Mouse (Mus musculus): ENCODE measurements around the gene Mycbpap.

The Mycbpap gene

DNA sequence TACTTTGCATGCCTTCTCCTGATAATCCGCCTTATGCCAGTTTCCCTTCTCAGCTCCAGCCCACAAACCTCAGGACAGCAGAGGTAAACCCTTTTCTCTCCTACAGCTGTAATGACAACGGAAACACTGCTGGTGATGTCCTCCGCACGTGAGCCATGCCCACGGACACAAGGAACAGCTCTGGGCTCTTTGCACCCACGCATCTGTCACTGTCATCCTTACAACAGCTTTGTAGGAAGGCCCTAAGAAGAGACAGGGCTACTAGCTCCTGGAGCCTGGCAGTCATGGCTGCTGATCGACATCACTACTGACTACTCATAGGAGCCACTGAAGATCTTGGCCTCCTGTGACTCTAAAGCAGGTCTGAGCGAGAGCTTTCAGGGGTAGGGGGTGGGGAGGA, 11.6 kb upstream of the Mycbpap start:
- no peak for DNase-seq (ENCODE audit: low read depth, low spot score)

DNA sequence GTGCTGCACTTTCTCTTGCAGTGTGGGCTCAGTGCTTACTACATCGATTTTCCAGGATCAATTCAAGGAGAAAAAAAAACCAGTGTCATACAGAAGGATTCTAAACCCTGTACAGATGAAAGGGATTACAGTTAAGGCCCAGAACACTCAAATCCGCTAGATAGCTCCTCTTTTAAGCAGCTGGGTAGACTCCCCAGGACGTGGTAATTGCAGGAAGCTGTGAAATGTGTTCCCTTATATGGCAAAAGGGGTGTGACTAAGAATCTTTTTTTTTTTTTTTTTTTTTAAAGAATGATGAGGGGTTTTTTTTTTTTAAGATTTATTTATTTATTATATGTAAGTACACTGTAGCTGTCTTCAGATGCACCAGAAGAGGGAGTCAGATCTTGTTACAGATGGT, 7.3 kb upstream of the Mycbpap start:
- no peak for DNase-seq (ENCODE audit: low read depth, low spot score)

DNA sequence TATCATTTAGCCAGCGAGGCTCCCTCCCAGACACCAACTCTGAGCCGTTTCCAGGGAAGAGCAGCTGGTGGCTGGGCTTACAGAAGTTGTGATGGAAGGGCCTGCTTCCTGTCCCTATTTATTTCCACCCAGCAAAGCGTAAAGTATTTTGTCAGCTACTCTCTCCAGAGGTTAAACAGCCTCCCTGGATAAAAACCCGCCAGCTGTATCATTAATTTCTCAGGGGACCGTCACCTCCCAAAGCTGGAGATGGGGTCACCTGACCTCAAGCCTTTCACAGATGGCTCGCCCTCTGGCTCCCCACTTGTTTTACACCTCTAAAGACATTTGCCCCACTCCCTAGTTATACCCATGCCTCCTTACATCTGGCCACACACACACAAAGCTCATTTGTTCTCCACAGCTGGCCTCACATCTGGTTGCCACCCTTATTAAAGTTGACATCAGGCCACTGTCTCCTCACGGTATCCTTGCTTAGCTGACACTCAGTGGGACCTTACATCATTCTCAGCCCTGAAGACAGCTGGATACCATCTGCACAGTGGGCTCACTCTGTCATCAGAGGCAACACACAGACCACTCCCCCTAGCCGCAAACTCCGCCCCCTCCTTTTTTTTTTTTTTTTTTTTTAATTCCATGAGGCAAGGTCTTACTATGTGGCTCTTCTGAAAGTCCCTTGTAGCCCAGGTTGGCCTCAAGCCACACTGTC, 4.8 kb upstream of the Mycbpap start:
- peak; percentile 70 for DNase-seq (ENCODE audit: low read depth, low spot score)

DNA sequence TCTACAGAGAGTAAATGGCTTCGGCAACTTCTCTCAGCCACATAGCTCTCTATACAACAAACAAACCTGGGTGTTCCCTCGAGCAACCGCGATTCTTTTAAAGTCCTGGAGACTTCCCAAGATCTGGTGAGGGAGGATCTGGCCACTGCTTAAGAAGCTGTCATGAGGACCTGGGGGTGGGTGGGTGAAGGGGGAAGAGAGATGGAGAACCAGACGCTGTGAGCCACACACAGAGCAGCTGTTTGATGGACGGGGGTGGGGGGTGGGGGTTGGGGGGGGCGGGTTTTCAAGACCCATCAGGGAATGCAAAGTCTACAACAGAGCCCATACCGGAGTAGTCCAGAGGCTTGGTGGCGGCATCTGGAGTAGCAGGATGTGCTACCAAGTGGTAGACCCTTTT, 8.1 kb downstream of the Mycbpap start:
- no peak for DNase-seq (ENCODE audit: low read depth, low spot score)

DNA sequence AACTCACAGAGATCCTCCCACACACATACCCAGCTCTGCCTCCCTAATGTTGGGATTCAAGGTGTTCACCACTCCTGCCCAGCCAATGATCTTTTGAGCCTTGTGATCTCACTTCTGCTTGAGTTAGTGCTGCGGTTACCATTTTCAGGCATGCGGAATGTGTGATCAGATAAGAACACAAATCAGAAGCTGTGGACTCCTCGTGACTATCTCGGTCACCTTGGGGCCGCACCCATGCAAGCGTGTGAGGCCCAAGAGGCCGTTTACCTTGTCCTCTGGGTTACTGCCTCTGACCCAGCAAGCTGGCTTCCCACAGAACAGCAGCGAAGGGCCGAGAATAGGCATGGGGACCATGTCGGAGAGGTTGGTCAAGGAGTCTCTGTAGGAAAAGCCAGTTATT, 12.6 kb downstream of the Mycbpap start:
- DNase-seq (ENCODE audit: low read depth, low spot score): no peak

DNA sequence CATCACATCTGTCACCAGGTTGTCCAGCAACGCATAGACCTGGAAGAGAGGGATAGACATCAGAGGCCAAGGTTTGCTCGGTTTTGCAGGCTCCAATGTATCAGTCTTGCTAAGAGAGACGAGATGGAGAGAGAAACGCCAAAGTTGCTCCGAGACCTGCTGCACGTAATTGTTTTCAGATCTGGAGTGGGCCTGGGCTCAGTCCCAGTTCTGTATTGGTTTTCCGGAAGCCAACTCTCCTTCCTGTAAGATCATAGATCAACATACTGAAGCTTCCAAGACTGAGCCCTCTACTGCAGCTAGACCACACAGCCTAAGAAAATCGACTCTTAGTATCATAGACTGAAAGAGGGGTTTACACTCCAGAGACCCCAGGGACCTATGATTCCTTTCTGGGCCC, 20.1 kb downstream of the Mycbpap start:
- no peak for DNase-seq (ENCODE audit: low read depth, low spot score)

DNA sequence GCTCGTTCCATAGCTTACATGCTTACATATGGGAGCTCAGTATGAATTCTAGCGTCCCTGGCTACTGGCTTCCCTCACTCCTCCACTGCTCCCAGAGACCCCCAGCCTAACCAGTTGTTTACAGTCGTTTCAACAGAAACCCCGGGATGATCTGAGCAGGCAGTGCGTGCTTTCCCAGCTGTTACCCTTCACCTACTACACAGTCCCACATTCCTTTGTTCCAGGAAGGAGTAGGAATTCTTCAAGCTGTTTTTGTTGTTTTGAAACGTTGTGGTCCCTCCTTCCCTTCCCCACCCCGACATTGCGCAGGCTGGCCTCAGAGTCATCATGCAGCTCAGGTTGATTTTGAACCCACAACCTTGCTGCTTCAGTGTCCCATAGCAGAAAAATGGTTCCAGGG, 21.2 kb downstream of the Mycbpap start:
- no peak for DNase-seq (ENCODE audit: low read depth, low spot score)

DNA sequence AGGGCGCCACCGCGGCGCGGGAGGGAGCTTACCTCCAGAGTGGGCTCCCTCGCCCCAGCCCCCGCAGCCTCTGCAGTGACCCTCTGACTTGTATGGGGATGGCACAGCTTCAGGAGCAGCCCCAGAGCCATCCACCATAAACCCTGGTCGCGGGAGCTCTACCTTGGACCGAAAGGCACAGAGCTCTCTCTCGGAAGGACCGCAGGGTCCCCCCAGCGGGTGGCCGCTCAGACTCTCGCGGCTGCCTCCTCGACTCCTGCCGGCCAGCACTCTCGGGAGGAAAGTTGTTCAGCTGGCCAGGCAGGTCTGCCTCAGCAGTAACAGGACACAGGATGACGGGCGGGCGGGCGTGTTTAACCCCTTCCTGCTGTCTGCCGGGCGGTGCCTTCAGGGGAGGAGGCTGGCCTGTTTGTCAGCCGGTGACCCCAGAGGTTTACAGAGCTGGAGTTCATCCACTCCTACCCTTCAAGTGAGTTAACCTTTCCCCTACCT, 21.8 kb downstream of the Mycbpap start, which contains the start of gene Epn3:
Epn3 (minus strand) TSS at position 314 of the 492 bp plus-strand sequence.
- DNase-seq (ENCODE audit: low read depth, low spot score): peak; percentile 46

DNA sequence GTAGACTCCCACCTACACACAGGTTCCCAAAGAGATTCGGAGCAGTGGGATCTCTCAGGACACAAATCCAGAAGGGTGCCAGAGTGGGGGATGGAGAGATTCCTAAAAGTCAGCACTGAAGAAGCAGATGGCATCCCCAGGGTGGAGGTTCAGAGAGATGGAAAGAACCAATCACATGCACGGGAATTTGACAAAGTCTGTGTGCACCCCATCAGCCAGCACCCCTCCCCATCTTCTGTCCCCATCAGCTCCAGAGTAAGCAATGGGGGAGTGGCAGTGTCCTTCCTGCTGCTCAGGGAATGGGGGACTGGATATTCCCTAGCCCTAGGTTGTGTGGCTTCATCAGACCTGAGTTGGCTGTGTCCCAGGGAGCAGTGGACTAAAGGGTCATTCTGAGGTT, 22.5 kb downstream of the Mycbpap start:
- DNase-seq (ENCODE audit: low read depth, low spot score): no peak

DNA sequence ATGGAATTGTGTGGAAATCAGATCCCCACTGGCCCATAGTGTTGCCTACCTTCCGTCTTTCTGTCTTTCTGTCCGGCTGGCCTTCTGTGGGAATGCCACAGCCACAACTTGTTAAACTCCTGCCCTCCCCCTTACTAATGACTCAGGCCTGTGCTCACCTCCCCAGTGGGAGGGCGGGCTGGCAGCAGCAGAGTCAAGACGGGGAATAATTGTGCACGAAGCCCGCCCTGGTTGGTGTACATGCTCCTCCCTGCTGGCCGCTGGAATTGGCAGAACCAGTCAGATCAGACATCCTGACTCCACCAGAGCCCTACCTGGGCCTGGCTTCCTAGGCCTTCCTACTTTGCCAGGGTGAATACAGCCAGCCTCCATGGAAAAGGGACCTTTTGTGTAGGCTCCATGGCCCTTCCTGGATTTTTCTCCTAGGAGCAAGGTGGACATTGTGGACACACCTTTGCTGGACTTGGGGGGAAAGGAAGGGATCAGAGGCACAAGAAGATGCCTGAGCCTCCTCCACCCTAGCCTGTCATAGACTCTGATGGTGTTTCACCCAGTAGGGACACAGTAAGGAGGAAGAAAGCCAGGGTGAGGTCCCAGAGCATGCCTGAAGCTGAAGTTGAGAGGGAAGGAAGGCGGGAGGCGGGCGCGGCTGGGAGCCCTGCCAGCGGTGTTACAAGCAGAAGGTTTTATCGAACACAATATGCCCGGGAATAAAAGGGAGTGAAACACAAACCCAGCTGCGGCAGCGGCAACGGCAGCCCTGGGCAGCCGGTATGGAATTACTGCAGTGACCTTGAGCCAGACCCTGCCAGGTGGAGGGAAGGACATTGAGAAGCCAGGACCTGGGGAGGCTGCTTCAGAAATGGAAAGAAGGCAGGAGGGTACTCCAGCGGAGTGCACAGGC, 23.2 kb downstream of the Mycbpap start:
- DNase-seq (ENCODE audit: low read depth, low spot score): no peak

DNA sequence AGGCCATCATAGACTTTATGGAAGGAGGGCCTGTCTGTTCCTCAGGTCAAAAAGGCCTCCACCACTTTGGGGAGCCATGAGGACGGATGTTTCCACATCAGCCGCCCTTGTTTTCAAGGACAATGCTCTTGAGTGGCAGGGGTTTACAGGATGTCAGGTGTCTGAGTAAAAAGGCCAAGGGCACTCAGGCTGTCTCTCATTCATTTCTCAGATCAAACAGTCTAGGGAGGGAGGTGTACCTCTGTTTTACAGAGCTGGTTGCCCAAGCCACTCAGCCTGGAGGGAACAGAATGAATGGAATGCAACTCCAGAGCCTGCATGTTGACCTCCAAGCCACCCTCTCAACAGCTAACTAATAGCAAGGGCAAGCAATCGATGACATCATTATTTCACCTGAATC, 26.1 kb downstream of the Mycbpap start:
- DNase-seq (ENCODE audit: low read depth, low spot score): no peak

DNA sequence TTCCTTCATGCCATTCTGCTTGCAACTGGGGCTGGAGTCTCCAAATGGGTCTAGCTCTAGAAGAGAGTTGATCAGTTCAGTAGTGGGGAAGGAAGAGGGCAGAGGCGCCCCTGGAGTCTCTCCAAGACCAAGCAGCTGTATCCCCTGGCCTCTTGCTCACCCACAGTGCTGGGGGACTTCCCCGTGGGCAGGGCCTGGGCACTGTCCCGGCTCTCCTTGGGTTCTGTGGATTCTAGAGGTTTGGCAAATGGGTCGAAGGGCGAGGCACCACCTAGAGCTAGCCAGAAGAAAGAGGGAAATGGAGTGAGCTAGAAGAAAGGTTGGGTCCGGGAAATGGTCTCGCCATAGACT, 29.8 kb downstream of the Mycbpap start:
- no peak for DNase-seq (ENCODE audit: low read depth, low spot score)

DNA sequence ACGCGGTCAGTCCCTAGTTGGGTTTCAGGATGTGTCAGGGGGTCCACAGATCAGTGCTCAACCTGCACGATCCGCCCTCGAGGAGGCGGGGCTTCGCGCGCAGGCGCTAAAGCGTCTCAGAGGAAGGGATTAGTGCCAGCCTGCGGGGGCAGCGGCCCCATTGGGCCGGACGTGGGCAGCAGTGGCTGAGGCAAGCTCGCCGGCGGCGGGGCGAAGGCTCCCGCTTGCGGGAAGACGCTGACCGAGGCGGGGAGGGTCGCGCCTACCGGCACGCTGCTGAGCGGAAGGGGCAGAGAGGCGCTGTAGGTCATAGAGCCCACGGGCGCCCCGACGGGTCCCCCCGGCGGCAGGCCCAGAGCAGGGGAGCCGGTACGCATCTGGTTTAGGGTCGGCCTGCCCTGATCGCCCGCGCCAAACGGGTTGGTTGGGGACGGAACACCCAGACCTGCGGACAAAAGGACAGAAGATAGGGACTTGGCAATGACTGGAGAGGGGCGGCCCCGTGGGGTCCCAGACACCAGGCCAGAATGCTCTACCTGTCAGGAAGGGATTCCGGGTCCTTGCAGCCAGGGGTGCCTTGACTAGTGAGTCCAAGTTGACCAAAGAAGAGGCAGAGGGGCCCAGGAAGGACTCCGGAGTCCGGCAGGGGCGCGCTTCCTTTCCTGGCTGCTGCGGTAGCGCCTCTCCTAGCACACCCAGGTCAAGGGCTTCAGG, 30.4 kb downstream of the Mycbpap start:
- DNase-seq (ENCODE audit: low read depth, low spot score): peak; percentile 75

DNA sequence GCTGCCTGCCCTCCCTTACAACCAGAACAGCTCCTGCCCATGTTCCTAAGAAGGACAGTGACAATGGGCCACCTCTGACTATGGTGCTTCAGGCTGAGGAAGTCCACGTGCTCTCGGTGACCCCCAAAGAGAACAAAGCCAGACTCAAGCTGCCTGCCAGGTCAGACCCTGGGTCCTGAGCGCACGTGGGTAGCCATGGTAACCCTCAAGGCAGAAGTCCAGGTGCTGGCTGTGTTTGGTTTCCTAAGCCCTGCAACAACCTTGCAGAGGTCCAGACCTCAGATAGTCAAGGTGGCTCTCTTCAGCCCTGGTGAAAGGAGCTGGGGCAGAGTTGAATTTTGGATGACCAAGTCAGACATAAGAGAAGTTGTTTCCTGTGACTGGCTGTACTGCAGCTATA, 31.8 kb downstream of the Mycbpap start:
- DNase-seq (ENCODE audit: low read depth, low spot score): no peak

DNA sequence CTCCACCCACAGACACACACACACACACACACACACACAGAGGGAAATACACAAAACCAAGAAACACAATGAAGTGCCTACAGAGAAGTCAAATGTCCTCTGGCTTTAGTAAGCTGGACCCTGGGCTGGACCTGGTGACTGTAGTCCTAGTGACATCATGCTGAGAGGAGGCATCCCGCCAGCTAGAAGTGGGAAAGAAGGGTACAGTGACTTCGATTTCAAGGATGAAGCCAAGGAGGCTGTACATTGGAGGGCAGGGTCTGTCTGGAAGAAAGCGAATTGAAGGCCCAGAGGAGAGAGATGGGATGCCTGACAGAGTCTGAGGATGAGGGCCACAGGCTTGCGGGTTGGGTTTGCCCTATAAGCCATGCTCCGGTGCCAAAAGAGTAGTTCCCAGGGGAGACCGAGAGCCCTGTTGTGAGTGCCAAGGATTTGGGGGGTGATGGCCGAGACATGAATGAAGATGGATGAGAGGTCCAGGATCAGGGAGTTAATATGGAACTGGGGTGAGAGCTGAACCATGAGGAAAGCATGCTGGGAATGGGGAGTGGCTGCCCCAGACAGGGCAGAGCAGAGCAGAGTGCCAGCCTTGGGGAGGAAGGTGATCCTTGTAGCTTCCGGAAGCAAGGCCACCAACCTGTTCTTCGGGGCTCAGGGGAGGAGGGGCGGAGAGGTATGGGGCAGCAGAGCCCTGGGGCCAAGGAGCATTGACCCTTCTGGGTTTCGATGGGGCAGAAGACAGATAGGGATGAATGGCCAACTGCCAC, 32.6 kb downstream of the Mycbpap start:
- no peak for DNase-seq (ENCODE audit: low read depth, low spot score)

DNA sequence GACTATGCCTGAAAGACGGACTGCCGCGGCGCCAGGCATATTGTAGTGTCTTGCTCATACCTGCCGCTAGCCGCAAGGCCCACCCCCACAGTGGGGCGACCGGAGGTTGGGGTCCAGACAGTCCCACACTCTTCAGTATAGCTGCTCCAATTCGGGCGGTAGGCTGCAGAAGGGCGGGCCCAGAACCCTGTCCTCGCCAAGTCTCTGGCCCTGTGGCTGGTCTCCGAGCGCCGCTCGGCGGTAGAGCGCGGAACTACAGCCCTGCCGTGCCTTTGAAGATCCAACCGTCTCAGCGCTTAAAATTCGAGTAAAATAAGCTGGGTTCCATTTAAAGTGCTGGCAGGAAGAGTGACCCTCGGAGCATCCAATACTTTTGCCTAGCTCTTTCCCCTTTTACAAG, 35.5 kb downstream of the Mycbpap start, which contains the start of gene Spata20:
Spata20 (minus strand) TSS at position 179 of the 400 bp plus-strand sequence.
- peak; percentile 80 for DNase-seq (ENCODE audit: low read depth, low spot score)

DNA sequence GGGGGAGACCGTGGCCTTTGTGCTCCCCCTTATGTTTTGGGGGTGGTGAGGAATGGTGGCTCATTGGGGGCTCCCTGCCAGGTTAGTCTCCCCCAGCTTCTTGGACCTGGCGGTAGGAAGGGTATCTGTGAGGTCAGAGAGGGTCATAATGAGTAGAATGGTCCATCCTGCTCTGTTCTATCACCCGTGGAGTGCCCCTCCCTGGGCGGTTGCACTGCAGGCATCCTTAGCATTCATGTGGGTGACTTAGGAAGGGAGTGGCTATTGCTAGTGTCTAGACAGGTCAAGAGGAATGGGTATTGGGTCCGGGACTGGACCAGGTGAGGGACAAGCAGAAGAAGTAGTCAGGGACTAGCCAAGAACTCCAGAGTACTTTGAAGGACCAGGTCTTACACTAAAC, 36.3 kb downstream of the Mycbpap start:
- DNase-seq (ENCODE audit: low read depth, low spot score): no peak

DNA sequence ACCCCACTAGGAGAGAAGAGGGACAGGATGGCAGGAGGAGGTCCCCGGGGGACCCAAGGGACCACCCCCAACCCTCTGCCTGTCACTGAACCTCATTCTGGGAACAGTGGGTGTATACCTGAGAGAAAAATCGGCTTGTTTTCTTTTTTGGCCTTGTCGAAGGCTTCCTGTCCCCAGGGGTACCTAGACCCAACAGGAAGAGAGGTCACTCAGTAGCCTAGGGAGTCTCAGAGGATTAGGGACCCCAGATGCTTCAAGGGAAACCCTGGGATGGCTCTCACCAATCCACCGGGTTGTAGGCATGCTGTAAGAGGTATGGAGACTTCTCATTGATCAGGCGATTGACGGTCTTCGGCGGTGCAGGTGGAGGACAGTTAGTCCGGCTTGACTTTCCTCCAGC, 36.9 kb downstream of the Mycbpap start:
- no peak for DNase-seq (ENCODE audit: low read depth, low spot score)

DNA sequence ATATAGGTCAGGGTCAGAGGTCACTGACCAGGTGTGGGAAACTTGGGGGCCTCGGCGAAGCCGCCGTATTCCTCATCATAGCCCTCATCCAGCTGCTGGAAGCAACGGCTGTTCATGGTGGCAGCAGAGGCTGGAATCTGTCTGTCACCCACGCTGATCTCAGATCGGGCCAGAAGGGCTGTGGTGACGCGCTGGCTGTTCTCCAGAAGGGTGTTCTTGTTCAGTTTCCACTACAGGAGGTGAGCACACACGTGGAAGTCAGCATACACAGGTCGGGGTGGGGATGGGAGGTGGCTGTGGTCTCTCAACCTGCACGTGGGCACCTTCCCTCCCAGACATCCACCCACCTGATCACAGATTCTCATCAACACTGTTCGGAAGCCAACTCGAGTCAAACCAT, 37.6 kb downstream of the Mycbpap start:
- DNase-seq (ENCODE audit: low read depth, low spot score): no peak

DNA sequence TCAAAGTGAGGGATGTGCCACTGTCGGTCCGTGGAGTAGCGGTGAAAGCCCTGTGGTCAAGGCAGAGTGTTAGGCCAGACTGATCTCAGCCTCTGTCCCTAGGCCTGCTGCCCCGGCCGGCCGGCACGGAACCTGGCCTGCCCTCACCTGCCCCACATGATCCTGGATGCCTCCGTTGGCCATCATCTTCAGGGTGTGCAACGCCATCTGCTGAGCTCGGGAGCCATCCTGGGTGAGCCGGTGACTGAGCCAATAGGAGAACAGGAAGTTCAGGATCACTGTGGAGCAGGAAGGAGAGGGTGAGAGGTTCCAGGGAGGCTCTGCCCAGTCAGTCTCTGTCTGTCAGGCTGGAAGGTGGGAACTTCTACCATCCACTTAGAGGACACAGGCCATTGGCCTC, 38.1 kb downstream of the Mycbpap start:
- no peak for DNase-seq (ENCODE audit: low read depth, low spot score)

DNA sequence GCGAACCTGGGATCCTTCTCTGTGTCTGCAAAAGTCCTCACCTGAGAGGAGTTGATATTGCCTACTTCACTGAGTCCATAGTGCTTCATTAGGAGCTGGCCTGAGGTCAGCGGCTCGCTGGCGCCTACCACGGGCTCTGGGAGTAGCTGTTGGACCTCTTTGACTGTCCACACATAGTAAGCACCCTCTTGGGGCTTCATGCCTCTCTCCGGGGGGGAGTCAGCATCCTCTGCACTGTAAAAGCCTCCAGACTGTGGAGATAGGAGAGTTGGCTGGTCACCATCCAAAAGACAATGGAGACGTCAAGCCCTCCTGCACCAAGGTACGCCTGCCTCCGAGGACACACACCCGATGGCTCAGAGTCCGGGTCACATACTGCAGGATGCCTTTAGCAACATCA, 38.8 kb downstream of the Mycbpap start:
- no peak for DNase-seq (ENCODE audit: low read depth, low spot score)
